Mouse (Mus musculus): ENCODE data around the gene Lcn11.
"Not testable (repeated sequence)": the region's sequence is repeated elsewhere in the genome, so short reads cannot be mapped to it uniquely, and the experiment has no call there.

The Lcn11 gene

GRCm38 (mm10) chr2:25776717-25777116 is at the start of gene Lcn11:
Lcn11 (plus strand) TSS chr2:25777017.
- DNase-seq (ENCODE audit: low read depth, low spot score) = no peak

GRCm38 (mm10) chr2:25733199-25733930 is 43.5 kb upstream of the Lcn11 start:
- DNase-seq (ENCODE audit: low read depth, low spot score) = no peak

- DNase-seq (ENCODE audit: low read depth, low spot score) = not testable (repeated sequence)
Observed at GRCm38 (mm10) chr2:25736709-25737108, 40.1 kb upstream of the Lcn11 start, which contains the start of gene Obp2b. Obp2b (plus strand) TSS chr2:25737009.

DNA sequence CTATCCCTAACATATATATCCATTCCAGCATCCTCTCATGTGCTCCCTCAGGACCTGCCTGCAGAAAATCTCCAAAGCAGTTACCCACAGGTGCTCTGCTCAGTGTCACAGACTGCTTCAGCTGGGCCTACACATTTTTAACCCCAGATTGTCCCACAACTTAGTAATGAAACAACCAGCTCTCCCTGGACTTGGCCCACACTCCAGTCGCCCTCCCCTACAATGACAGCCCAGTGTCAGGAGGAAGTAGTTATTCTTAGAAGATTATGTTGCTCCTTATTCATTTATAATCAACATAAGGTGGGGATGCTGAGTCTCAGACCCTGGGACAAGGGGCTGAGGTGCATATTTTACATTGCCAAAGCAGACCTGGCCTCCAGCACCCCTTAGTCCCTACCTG is 35.1 kb upstream of the Lcn11 start:
- no peak for DNase-seq (ENCODE audit: low read depth, low spot score)

GRCm38 (mm10) chr2:25754201-25754600 is 22.6 kb upstream of the Lcn11 start:
- DNase-seq (ENCODE audit: low read depth, low spot score) = no peak

DNA sequence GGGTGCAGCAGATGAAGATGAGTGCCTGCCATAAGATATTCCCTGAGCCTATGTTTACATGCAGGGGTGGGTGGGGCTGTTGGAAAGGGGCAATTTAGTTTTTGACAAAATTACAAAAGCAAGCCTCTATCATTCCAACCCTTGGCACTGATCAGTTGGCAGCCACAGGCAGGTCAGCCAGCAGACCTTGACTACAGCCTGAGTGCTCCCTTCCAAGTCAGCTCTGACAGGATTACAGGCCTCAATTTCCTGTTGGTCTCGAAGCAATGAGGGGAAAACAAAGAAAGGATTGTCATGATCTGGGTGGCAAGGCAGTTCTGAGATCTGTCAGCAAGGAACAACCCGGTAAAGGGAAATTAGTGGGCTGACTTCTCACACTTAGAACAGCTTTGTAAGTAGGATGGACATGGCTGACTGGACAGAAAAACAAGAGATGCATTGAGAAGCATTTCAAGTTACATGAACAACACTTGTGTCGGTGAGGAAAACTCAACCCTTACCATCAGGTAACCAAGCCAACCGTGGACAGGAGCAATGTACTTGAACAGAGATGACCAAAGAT is 18.7 kb upstream of the Lcn11 start:
- DNase-seq (ENCODE audit: low read depth, low spot score) = no peak

GRCm38 (mm10) chr2:25765269-25765668 is 11.5 kb upstream of the Lcn11 start, which contains the start of gene Lcn3:
Lcn3 (plus strand) TSS chr2:25765569.
- DNase-seq (ENCODE audit: low read depth, low spot score) = no peak

DNA sequence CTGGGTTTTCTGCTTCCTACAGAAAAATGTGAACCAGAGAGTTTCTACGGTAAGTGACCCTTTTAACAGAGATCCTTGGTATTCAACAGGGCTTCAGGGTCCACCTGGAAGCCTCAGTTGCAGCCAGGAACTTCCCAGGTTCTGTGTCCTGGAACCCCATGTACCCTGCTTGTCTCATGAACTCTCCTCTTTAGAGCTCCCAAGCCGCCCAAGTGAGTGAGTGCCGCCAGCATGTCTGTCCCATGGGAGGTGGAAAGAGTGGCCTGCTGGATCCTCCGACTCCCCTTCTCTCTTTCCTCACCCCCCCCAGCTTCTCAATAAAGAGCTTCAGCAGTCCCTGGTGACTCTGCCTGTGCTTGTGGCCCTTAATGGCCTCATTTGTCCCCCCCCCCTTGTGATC is 9.1 kb upstream of the Lcn11 start:
- no peak for DNase-seq (ENCODE audit: low read depth, low spot score)

DNA sequence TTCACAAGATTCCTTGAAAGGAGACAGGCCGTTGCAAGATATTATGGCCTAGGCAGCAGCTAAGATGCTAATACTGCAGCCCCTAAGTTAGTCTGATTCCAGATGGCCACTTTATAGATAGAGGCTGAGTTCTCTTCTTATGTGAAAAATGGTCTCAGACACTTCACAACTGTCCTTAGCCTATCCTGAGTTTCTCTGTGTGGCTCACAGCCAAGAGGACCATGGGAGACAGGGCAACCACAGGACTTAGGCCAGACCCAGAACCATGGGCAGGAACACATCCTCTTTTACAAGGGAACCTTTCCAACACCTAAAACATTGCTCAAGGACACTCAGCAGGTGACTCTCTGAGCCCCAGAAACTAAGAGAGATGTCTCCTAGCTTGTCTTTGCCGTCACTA is 3.3 kb upstream of the Lcn11 start:
- no peak for DNase-seq (ENCODE audit: low read depth, low spot score)

DNA sequence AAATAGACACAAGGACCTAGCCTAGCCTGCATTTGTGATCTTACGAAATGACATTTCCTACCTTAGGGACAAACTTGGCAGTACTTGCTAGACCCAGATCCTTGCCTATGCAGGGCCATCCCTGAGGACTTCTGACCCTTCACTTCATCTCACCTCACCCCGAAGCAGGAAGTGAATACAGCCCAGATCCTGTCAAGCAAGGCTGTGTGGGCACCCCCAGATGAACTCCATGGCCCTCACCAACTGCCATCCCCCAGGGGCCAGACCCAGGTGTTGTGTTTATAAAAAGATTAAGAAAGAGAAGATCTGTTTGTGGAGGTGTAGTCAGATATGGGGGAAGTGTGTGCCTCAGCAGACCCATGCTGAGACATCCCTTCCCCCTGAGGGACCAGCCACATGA is 2.2 kb upstream of the Lcn11 start:
- no peak for DNase-seq (ENCODE audit: low read depth, low spot score)

DNA sequence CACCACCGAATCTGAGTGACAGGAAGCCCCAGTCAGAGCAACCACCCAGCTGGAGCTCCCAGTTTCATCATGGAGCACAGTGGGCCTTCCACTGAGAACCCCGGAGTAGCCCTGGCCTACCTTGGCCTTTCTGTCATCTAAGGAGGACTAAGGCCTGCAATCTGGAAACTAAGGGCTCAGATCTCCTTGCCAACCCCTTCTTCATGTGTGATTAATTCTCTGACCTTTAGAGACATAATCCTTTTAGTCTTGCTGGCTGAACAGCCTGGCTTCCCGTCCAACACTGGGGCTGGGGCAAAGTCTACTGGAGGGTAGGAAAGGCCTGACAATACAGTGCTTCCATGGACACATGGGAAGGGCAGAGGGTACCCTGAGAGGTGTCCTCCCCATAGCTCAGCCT is 826 bp upstream of the Lcn11 start:
- peak; percentile 14 for DNase-seq (ENCODE audit: low read depth, low spot score)

GRCm38 (mm10) chr2:25779076-25779475 is 2.3 kb downstream of the Lcn11 start:
- no peak for DNase-seq (ENCODE audit: low read depth, low spot score)

DNA sequence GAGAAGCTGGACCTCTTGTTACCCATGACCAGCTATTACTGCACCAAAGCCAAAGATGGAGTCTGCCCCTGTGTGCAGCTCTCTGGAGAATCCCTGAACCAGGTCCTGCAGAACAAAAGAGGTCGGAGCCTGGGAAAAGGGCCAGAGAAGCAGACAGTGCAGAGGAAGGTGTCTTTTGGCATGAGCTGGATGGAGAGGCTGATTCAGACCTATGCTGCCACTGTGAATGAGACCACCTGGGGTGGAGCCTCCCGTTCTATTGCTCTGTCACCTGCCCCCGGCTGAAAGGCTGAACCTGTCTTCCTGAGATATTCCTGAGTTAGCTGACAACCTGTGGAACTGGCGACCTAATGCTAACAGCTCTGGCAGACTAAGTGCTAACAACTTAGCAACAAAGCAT is 4.1 kb downstream of the Lcn11 start:
- DNase-seq (ENCODE audit: low read depth, low spot score) = peak; percentile 12

- no peak for DNase-seq (ENCODE audit: low read depth, low spot score)
Observed at GRCm38 (mm10) chr2:25781957-25782356, 5.1 kb downstream of the Lcn11 start, which contains the start of gene Gm13539. Gm13539 (plus strand) TSS chr2:25782257.

- no peak for DNase-seq (ENCODE audit: low read depth, low spot score)
Observed at GRCm38 (mm10) chr2:25785573-25786322, 8.9 kb downstream of the Lcn11 start.

DNA sequence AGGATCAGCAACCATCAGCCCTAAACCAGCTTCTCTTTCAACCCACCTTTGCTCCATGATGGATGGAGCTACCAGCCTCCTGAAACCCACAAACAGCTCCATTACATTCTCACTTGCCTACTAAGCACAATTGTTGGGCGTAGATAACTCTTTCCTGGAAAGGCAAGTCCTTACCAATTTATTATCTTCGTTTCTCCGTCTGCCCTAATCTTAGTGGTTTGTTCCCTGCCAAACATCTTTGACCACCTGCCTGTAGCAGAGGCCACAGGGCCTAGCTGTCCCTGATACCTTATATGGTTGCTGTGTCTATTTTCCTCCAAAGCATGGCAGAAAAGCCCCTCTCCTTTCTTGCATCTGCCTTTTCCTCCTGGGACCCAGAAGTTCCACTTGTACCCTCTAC is 12.3 kb downstream of the Lcn11 start:
- DNase-seq (ENCODE audit: low read depth, low spot score) = no peak

GRCm38 (mm10) chr2:25797635-25798034 is 20.8 kb downstream of the Lcn11 start:
- DNase-seq (ENCODE audit: low read depth, low spot score) = peak; percentile 52

GRCm38 (mm10) chr2:25798065-25798464 is 21.2 kb downstream of the Lcn11 start:
- DNase-seq (ENCODE audit: low read depth, low spot score) = peak; percentile 81

GRCm38 (mm10) chr2:25811711-25812110 is 34.9 kb downstream of the Lcn11 start:
- no peak for DNase-seq (ENCODE audit: low read depth, low spot score)

- DNase-seq (ENCODE audit: low read depth, low spot score) = no peak
Observed at GRCm38 (mm10) chr2:25813364-25813763, 36.5 kb downstream of the Lcn11 start.

GRCm38 (mm10) chr2:25815748-25816147 is 38.9 kb downstream of the Lcn11 start, which contains the start of gene Glt6d1:
Glt6d1 (minus strand) TSS chr2:25815848.
- not testable (repeated sequence) for DNase-seq (ENCODE audit: low read depth, low spot score)

DNA sequence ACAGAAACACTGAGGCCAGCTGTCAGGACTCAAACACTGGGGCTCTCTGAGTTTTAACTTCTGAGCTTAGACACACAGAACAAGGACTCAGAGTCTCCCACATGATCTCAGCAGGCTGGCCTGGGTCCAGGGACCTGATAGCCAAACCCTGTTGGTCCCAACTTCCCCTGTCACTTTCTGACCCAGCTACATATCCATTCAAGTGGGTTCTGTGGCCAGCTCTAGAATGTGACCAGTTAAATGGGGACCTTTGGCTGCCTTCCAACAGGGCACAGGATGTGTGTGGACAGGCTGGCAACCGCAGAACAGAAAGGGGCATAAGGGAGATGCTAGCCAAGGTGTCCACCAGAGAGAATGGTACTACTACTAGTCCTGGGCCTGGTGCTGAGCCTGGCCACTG is 46.0 kb downstream of the Lcn11 start, which contains the start of gene Lcn9:
Lcn9 (plus strand) TSS at position 348 of the 400 bp plus-strand sequence.
- peak; percentile 77 for DNase-seq (ENCODE audit: low read depth, low spot score)
